Mouse (Mus musculus) hindbrain, embryonic 16.5 days (tissue): ENCODE results near the gene Vmn1r155. TPM values are rescaled to one million over a fixed set of nuclear protein-coding genes. Genes with fewer than 3 reads are reported as not detected.
"Not testable (repeated sequence)": the region's sequence is repeated elsewhere in the genome, so short reads cannot be mapped to it uniquely, and the experiment has no call there.

Experiments
- ATAC-seq: fragments of 200-750 bp; cut with Nextera tagmentation; 2 replicates; pipeline ENCODE4 v1.8.0; 2017; ENCODE audit warnings: moderate TSS enrichment, moderate library complexity
- H3K27ac ChIP-seq: fragments of 300-500 bp; sonication (generic); 2 replicates; pipeline ENCODE4 v1.5.1; 2014; ENCODE audit warnings: low read depth, mild to moderate bottlenecking, control low read depth, low read length, moderate library complexity
- H3K27me3 ChIP-seq: fragments of 300-500 bp; sonication (generic); replicated peaks from 2 replicates; pipeline ENCODE4 v1.6.1; 2014; ENCODE audit warnings: low read length; ENCODE audit not compliant: control insufficient read depth, insufficient read depth
- H3K36me3 ChIP-seq: fragments of 300-500 bp; sonication (generic); 2 replicates; pipeline ENCODE4 v1.6.1; 2014; ENCODE audit warnings: mild to moderate bottlenecking, low read length, moderate library complexity, mixed read lengths; ENCODE audit not compliant: control insufficient read depth, insufficient read depth
- H3K4me1 ChIP-seq: fragments of 300-500 bp; sonication (generic); 2 replicates; pipeline ENCODE4 v1.6.1; 2014; ENCODE audit warnings: low read depth, low read length; ENCODE audit not compliant: control insufficient read depth, insufficient read depth
- H3K4me2 ChIP-seq: fragments of 300-500 bp; sonication (generic); 2 replicates; pipeline ENCODE4 v1.6.1; 2014; ENCODE audit warnings: mild to moderate bottlenecking, low read length, control low read depth, moderate library complexity
- H3K4me3 ChIP-seq: fragments of 300-500 bp; sonication (generic); 2 replicates; pipeline ENCODE4 v1.5.1; 2014; ENCODE audit warnings: mild to moderate bottlenecking, low read length, control low read depth, moderate library complexity
- H3K9ac ChIP-seq: fragments of 300-500 bp; sonication (generic); 2 replicates; pipeline ENCODE4 v1.6.1; 2014; ENCODE audit warnings: low read depth, mild to moderate bottlenecking, control low read depth, low read length, moderate library complexity
- H3K9me3 ChIP-seq: fragments of 300-500 bp; sonication (generic); 2 replicates; pipeline ENCODE4 v1.6.1; 2014; ENCODE audit warnings: mild to moderate bottlenecking, low read length, moderate library complexity; ENCODE audit not compliant: control insufficient read depth
- WGBS: fragments of 180-500 bp; shearing (Covaris S2); extraction: QIAGEN DNeasy Blood & Tissue Kit; methylation state at CpG from one replicate; pipeline ENCODE4 v1.1.7; 2014; 5-methylcytosine and 5-hydroxymethylcytosine counted together
- polyA plus RNA-seq: library from polyadenylated mRNA; unstranded; fragments of >200 nt; fragmentation: Nextera tagmentation; extraction: Ambion mirVana; gene quantifications from 2 replicates; pipeline ENCODE4 v1.2.1, GENCODE M21; 2015

The Vmn1r155 gene
- polyA plus RNA-seq: not detected in 2 replicates

GRCm38 (mm10) chr7:22657718-22658117 is at the start of gene Vmn1r155:
TSS of gene Vmn1r155 (plus strand) at chr7:22658018.
- no CpG with 5 or more reads among the region's 3 CpGs for WGBS
- H3K4me2 ChIP-seq, ATAC-seq, H3K27me3 ChIP-seq, H3K27ac ChIP-seq, H3K4me1 ChIP-seq, H3K9me3 ChIP-seq, H3K9ac ChIP-seq, H3K36me3 ChIP-seq, H3K4me3 ChIP-seq: not testable (repeated sequence)

GRCm38 (mm10) chr7:22692217-22692616 is 34.4 kb downstream of the Vmn1r155 start, which contains the start of gene Gm8693:
TSS of gene Gm8693 (minus strand) at chr7:22692317.
- not testable (repeated sequence) for H3K9me3 ChIP-seq, H3K4me1 ChIP-seq, H3K4me3 ChIP-seq, H3K36me3 ChIP-seq, H3K27ac ChIP-seq, H3K4me2 ChIP-seq, H3K9ac ChIP-seq, H3K27me3 ChIP-seq, ATAC-seq
- no CpG with 5 or more reads among the region's 2 CpGs for WGBS

Other genes starting within 250 kb of the Vmn1r155 start
- not detected in 2 replicates for gene Vmn1r148, start 244.4 kb upstream of the Vmn1r155 start, polyA plus RNA-seq
- gene Vmn1r149, start 219.8 kb upstream of the Vmn1r155 start, polyA plus RNA-seq: not detected in 2 replicates
- gene Gm10665, start 193.9 kb upstream of the Vmn1r155 start, polyA plus RNA-seq: not detected in 2 replicates
- gene Vmn1r151, start 158.3 kb upstream of the Vmn1r155 start, polyA plus RNA-seq: not detected in 2 replicates
- gene Vmn1r152, start 135.1 kb upstream of the Vmn1r155 start, polyA plus RNA-seq: not detected in 2 replicates
- not detected in 2 replicates for gene Gm8677, start 123.1 kb upstream of the Vmn1r155 start, polyA plus RNA-seq
- not detected in 2 replicates for gene Gm4201, start 92.7 kb upstream of the Vmn1r155 start, polyA plus RNA-seq
- gene Gm4565, start 69.9 kb upstream of the Vmn1r155 start, polyA plus RNA-seq: not detected in 2 replicates
- not detected in 2 replicates for gene Gm8693, start 34.3 kb downstream of the Vmn1r155 start, polyA plus RNA-seq
- not detected in 2 replicates for gene Gm4567, start 61.7 kb downstream of the Vmn1r155 start, polyA plus RNA-seq
- not detected in 2 replicates for gene Vmn1r157, start 103.7 kb downstream of the Vmn1r155 start, polyA plus RNA-seq
- not detected in 2 replicates for gene Vmn1r158, start 132.8 kb downstream of the Vmn1r155 start, polyA plus RNA-seq
- not detected in 2 replicates for gene Vmn1r159, start 185.6 kb downstream of the Vmn1r155 start, polyA plus RNA-seq
- not detected in 2 replicates for gene Vmn1r160, start 213.2 kb downstream of the Vmn1r155 start, polyA plus RNA-seq